Mouse (Mus musculus): Measurements from ENCODE around the gene Il22ra1.

DNA sequence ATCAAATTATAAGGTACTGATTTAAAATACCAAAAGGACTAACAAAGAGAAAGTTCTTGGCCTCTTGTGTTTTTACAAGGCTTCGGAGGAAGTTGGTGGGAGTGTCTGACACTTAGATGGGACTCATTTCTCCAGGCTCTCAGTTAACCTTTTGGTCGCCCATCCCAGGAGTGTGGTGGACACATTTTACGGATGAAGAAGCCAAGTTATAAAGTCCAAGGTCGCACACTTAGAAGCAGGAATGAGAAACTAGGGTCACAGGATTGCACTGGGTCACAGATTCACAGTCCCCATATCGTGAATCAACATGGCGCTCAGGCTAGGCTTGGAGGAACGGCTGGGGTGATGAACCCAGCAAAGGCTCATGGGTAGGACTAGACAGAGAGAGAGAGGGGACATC, 33.6 kb downstream of the Il22ra1 start:
- TF ChIP-seq GATA1 (IDR thresholded peaks at IDR 0.05; ENCODE audit: low read length): no peak
- TF ChIP-seq TAL1 (IDR thresholded peaks at IDR 0.05; ENCODE audit: low read length): no peak

Measured in erythroblast, embryonic 14.5 days (primary cell).